Mouse (Mus musculus) lung, postnatal 0 days (tissue): ENCODE data around the gene Epp13. TPM values are rescaled to one million over a fixed set of nuclear protein-coding genes. Genes with fewer than 3 reads are reported as not detected.
A peak's percentile ranks its signal among the peaks of the same experiment; 100 is the strongest.
"Not testable (repeated sequence)": the region's sequence is repeated elsewhere in the genome, so short reads cannot be mapped to it uniquely, and the experiment has no call there.

ENCODE experiments used
- ATAC-seq: fragments of 200-750 bp; cut with Nextera tagmentation; 2 replicates; pipeline ENCODE4 v1.8.0; 2017; ENCODE audit warnings: moderate library complexity
- DNase-seq: peaks from one replicate; pipeline ENCODE4 v3.0.0-alpha.2; 2016; ENCODE audit warnings: low spot score
- H3K27ac ChIP-seq: fragments of 300-500 bp; sonication (generic); 2 replicates; pipeline ENCODE4 v1.5.1; 2014; ENCODE audit warnings: antibody characterized with exemption, mild to moderate bottlenecking, low read length, mixed read lengths
- H3K27me3 ChIP-seq: fragments of 300-500 bp; sonication (generic); replicated peaks from 2 replicates; pipeline ENCODE4 v1.6.1; 2014; ENCODE audit warnings: low read length, mixed read lengths; ENCODE audit not compliant: insufficient read depth
- H3K36me3 ChIP-seq: fragments of 300-500 bp; sonication (generic); 2 replicates; pipeline ENCODE4 v1.6.1; 2014; ENCODE audit warnings: low read length, mixed read lengths; ENCODE audit not compliant: insufficient read depth
- H3K4me1 ChIP-seq: fragments of 300-500 bp; sonication (generic); 2 replicates; pipeline ENCODE4 v1.6.1; 2014; ENCODE audit warnings: antibody characterized with exemption, low read depth, low read length, mixed read lengths; ENCODE audit not compliant: insufficient read depth
- H3K4me2 ChIP-seq: fragments of 300-500 bp; sonication (generic); replicated peaks from 2 replicates; pipeline ENCODE4 v1.6.1; 2014; ENCODE audit warnings: low read depth, mild to moderate bottlenecking, low read length, moderate library complexity, mixed read lengths
- H3K4me3 ChIP-seq: fragments of 300-500 bp; sonication (generic); 2 replicates; pipeline ENCODE4 v1.5.1; 2014; ENCODE audit warnings: low read depth, low read length
- H3K9ac ChIP-seq: fragments of 300-500 bp; sonication (generic); replicated peaks from 2 replicates; pipeline ENCODE4 v1.6.1; 2014; ENCODE audit warnings: low read depth, mild to moderate bottlenecking
- H3K9me3 ChIP-seq: fragments of 300-500 bp; sonication (generic); 2 replicates; pipeline ENCODE4 v1.6.1; 2016; ENCODE audit warnings: low read length, mixed read lengths
- CTCF ChIP-seq: IDR thresholded peaks from 2 replicates; pipeline ENCODE4 v1.5.1; 2016; ENCODE audit warnings: antibody characterized with exemption, mild to moderate bottlenecking
- EP300 ChIP-seq: IDR thresholded peaks from 2 replicates; pipeline ENCODE4 v1.6.1; 2016; ENCODE audit warnings: antibody characterized with exemption, mild to moderate bottlenecking, control low read depth
- WGBS: fragments of 180-500 bp; shearing (Covaris S2); extraction: QIAGEN DNeasy Blood & Tissue Kit; methylation state at CpG from one replicate; pipeline ENCODE4 v1.1.7; 2014; 5-methylcytosine and 5-hydroxymethylcytosine counted together
- polyA plus RNA-seq: library from polyadenylated mRNA; unstranded; fragments of >200 nt; fragmentation: Nextera tagmentation; extraction: Ambion mirVana; gene quantifications from 2 replicates; pipeline ENCODE4 v1.2.1, GENCODE M21; 2015

Epp13 gene
- polyA plus RNA-seq, 1 experiment from 2014 or later: not detected

GRCm38 (mm10) chr7:6239787-6240186, 12.7 kb upstream of the Epp13 start:
- H3K9ac ChIP-seq: no peak overlapping the region
- H3K4me1 ChIP-seq: no peaks in the 10 kb centered on the region
- H3K4me2 ChIP-seq: no peak overlapping the region
- ATAC-seq (no peak), DNase-seq (no peak)
- no peaks in the 10 kb centered on the region for H3K9me3 ChIP-seq
- WGBS: 50% methylated on average over 11 of the region's 11 CpGs
- H3K36me3 ChIP-seq: no peaks in the 10 kb centered on the region
- TF ChIP-seq EP300 (no peak), CTCF (no peak)
- H3K27ac ChIP-seq: no peak overlapping the region
- H3K4me3 ChIP-seq: no peak overlapping the region
- H3K27me3 ChIP-seq: no peaks in the 10 kb centered on the region

GRCm38 (mm10) chr7:6240841-6241425, 11.6 kb upstream of the Epp13 start:
- 16% methylated on average over 1 of the region's 1 CpGs for WGBS
- not testable (repeated sequence) for H3K36me3 ChIP-seq, H3K9me3 ChIP-seq, H3K27ac ChIP-seq, ATAC-seq, H3K4me2 ChIP-seq, H3K4me1 ChIP-seq, H3K9ac ChIP-seq, H3K4me3 ChIP-seq, H3K27me3 ChIP-seq
- peak; percentile 30 for DNase-seq
- TF ChIP-seq CTCF: peak; percentile 67

GRCm38 (mm10) chr7:6244361-6245292, 7.9 kb upstream of the Epp13 start:
- no peak overlapping the region for H3K4me2 ChIP-seq
- no peak overlapping the region for H3K9ac ChIP-seq
- no peaks in the 10 kb centered on the region for H3K36me3 ChIP-seq
- H3K4me1 ChIP-seq: no peaks in the 10 kb centered on the region
- WGBS: 34% methylated on average over 11 of the region's 11 CpGs
- DNase-seq (no peak), ATAC-seq (no peak)
- TF ChIP-seq CTCF (no peak), EP300 (no peak)
- H3K4me3 ChIP-seq: no peak overlapping the region
- H3K27ac ChIP-seq: no peak overlapping the region
- H3K9me3 ChIP-seq: no peaks in the 10 kb centered on the region
- H3K27me3 ChIP-seq: no peaks in the 10 kb centered on the region

DNA sequence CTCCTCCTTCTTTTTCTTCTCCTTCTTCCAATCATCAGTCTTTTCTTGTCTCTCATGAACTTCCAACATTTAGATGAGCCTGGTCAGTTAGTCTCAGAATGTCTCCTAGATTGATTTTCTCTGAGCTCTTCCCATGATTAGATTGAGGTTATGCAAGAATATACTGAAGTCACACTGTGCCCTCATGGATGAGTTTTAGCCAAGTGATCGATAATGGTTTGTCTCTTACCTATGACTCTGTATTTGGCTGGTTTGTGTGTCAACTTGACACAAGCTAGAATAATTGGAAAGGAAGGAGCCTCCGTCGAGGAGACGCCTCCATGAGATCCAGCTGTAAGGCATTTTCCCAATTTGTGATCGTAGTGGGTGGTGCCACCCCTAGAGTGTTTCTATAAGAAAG, 1.9 kb downstream of the Epp13 start:
- no peak for ATAC-seq
- WGBS: 82% methylated on average over 5 of the region's 5 CpGs
- H3K36me3 ChIP-seq: no peaks in the 10 kb centered on the region

GRCm38 (mm10) chr7:6257386-6257785, 4.9 kb downstream of the Epp13 start:
- Histone ChIP-seq H3K4me1 (no peaks in the 10 kb centered on the region), H3K4me3 (no peak overlapping the region), H3K9ac (no peak overlapping the region), H3K27me3 (no peaks in the 10 kb centered on the region), H3K4me2 (no peak overlapping the region), H3K9me3 (no peaks in the 10 kb centered on the region), H3K36me3 (no peaks in the 10 kb centered on the region), H3K27ac (no peak overlapping the region)
- WGBS: 84% methylated on average over 4 of the region's 4 CpGs
- ATAC-seq (no peak), DNase-seq (no peak)
- TF ChIP-seq EP300: no peak
- TF ChIP-seq CTCF: no peak

More for the DNA sequence above, 1.9 kb downstream of the Epp13 start:
- TF ChIP-seq CTCF (no peak), EP300 (no peak)
- Histone ChIP-seq H3K27ac (no peak overlapping the region), H3K27me3 (no peaks in the 10 kb centered on the region), H3K4me3 (no peak overlapping the region), H3K4me1 (no peaks in the 10 kb centered on the region), H3K9ac (no peak overlapping the region), H3K9me3 (no peaks in the 10 kb centered on the region), H3K4me2 (no peak overlapping the region)
- DNase-seq: no peak

GRCm38 (mm10) chr7:6258232-6259220, 6.0 kb downstream of the Epp13 start:
- H3K4me1 ChIP-seq: no peaks in the 10 kb centered on the region
- no peaks in the 10 kb centered on the region for H3K9me3 ChIP-seq
- H3K4me3 ChIP-seq: no peak overlapping the region
- no peak overlapping the region for H3K27ac ChIP-seq
- ATAC-seq (no peak), DNase-seq (no peak)
- WGBS: 42% methylated on average over 16 of the region's 16 CpGs
- no peaks in the 10 kb centered on the region for H3K27me3 ChIP-seq
- no peak overlapping the region for H3K4me2 ChIP-seq
- H3K36me3 ChIP-seq: no peaks in the 10 kb centered on the region
- H3K9ac ChIP-seq: no peak overlapping the region
- TF ChIP-seq EP300 (no peak), CTCF (no peak)

- not testable (repeated sequence) for ATAC-seq, H3K4me1 ChIP-seq
- WGBS: 45% methylated on average over 2 of the region's 2 CpGs
Observed at GRCm38 (mm10) chr7:6260004-6260403, 7.5 kb downstream of the Epp13 start.

More at GRCm38 (mm10) chr7:6260004-6260403, 7.5 kb downstream of the Epp13 start:
- not testable (repeated sequence) for H3K4me2 ChIP-seq, DNase-seq, H3K4me3 ChIP-seq, H3K27ac ChIP-seq, H3K9me3 ChIP-seq, H3K36me3 ChIP-seq, H3K9ac ChIP-seq, H3K27me3 ChIP-seq
